Mouse (Mus musculus): ENCODE data around the gene Hoxd9. TPM values are rescaled to one million over a fixed set of nuclear protein-coding genes. Genes with fewer than 3 reads are reported as not detected.

The Hoxd9 gene
- total and polyA plus RNA-seq, 3 experiments = not detected

- H3K36me3 ChIP-seq (ENCODE audit: control insufficient read depth in 1 of 2, insufficient read depth in 2 of 2, low read length in 2 of 2) = no peaks in the 10 kb centered on the region
- H3K9ac ChIP-seq (ENCODE audit: control insufficient read depth, low read depth, low read length, poor library complexity, severe bottlenecking) = no peak overlapping the region
- no peak for DNase-seq (ENCODE audit: low read depth, low spot score)
- no peaks in the 10 kb centered on the region for H3K9me3 ChIP-seq (replicated peaks; ENCODE audit: insufficient read depth, low read length)
- TF ChIP-seq MAX (IDR thresholded peaks at IDR 0.05; ENCODE audit: low read length) (no peak), NRF1 (IDR thresholded peaks at IDR 0.05; ENCODE audit: insufficient read depth, low read depth, low read length, poor library complexity, severe bottlenecking) (no peak), HCFC1 (IDR thresholded peaks at IDR 0.05; ENCODE audit: low read depth, low read length) (no peak), ETS1 (IDR thresholded peaks at IDR 0.05; ENCODE audit: low read depth, low read length) (no peak), MAZ (IDR thresholded peaks at IDR 0.05; ENCODE audit: low read depth, low read length) (no peak), MAFK (IDR thresholded peaks at IDR 0.05; ENCODE audit: borderline replicate concordance, low read depth, low read length) (no peak), POLR2AphosphoS2 (IDR thresholded peaks at IDR 0.05; ENCODE audit: low read length) (no peak), MYB (IDR thresholded peaks at IDR 0.05; ENCODE audit: low read depth, low read length) (no peak), RAD21 (IDR thresholded peaks at IDR 0.05; ENCODE audit: low read depth, low read length) (no peak), SIN3A (IDR thresholded peaks at IDR 0.05; ENCODE audit: low read length) (no peak), UBTF (IDR thresholded peaks at IDR 0.05; ENCODE audit: borderline replicate concordance, insufficient read depth, low read depth, low read length) (no peak), MXI1 (IDR thresholded peaks at IDR 0.05; ENCODE audit: low read depth, low read length) (no peak)
- H3K4me3 ChIP-seq (ENCODE audit: control insufficient read depth in 1 of 2, insufficient read depth in 1 of 2, low read depth in 2 of 2, low read length in 2 of 2) = no peak overlapping the region
- H3K27ac ChIP-seq (ENCODE audit: control insufficient read depth, low read depth, low read length) = no peak overlapping the region
- no peaks in the 10 kb centered on the region for H3K4me1 ChIP-seq (ENCODE audit: control insufficient read depth in 1 of 2, insufficient read depth in 2 of 2, low read length in 2 of 2)
- H3K27me3 ChIP-seq (ENCODE audit: control insufficient read depth in 1 of 2, insufficient read depth in 2 of 2, low read length in 2 of 2) = peaks cover 2 to 5% of the 10 kb centered on the region in 2 experiments
- no peaks in the 10 kb centered on the region for H3K79me2 ChIP-seq (ENCODE audit: control insufficient read depth, insufficient read depth, low read length, poor library complexity)
Observed at GRCm38 (mm10) chr2:74681594-74682531, 15.7 kb upstream of the Hoxd9 start.

- no peaks in the 10 kb centered on the region for H3K36me3 ChIP-seq (ENCODE audit: control insufficient read depth in 1 of 2, insufficient read depth in 2 of 2, low read length in 2 of 2)
- no peaks in the 10 kb centered on the region for H3K9me3 ChIP-seq (replicated peaks; ENCODE audit: insufficient read depth, low read length)
- no peaks in the 10 kb centered on the region for H3K4me1 ChIP-seq (ENCODE audit: control insufficient read depth in 1 of 2, insufficient read depth in 2 of 2, low read length in 2 of 2)
- H3K9ac ChIP-seq (ENCODE audit: control insufficient read depth, low read depth, low read length, poor library complexity, severe bottlenecking) = no peak overlapping the region
- H3K27ac ChIP-seq (ENCODE audit: control insufficient read depth, low read depth, low read length) = no peak overlapping the region
- H3K27me3 ChIP-seq (ENCODE audit: control insufficient read depth in 1 of 2, insufficient read depth in 2 of 2, low read length in 2 of 2) = peaks cover under 1 to 2% of the 10 kb centered on the region in 2 experiments
- no peak for DNase-seq (ENCODE audit: low read depth, low spot score)
- H3K4me3 ChIP-seq (ENCODE audit: control insufficient read depth in 1 of 2, insufficient read depth in 1 of 2, low read depth in 2 of 2, low read length in 2 of 2) = no peak overlapping the region
- H3K79me2 ChIP-seq (ENCODE audit: control insufficient read depth, insufficient read depth, low read length, poor library complexity) = no peaks in the 10 kb centered on the region
- TF ChIP-seq POLR2AphosphoS2 (IDR thresholded peaks at IDR 0.05; ENCODE audit: low read length) = no peak
- TF ChIP-seq NELFE (IDR thresholded peaks at IDR 0.05; ENCODE audit: low read depth, low read length) = no peak
- no peak for TF ChIP-seq HCFC1 (IDR thresholded peaks at IDR 0.05; ENCODE audit: low read depth, low read length)
- no peak for TF ChIP-seq ZNF384 (IDR thresholded peaks at IDR 0.05; ENCODE audit: low read depth, low read length)
- TF ChIP-seq ETS1 (IDR thresholded peaks at IDR 0.05; ENCODE audit: low read depth, low read length) = no peak
- no peak for TF ChIP-seq GATA1 (IDR thresholded peaks at IDR 0.05; ENCODE audit: low read depth, low read length)
- TF ChIP-seq TAL1 (IDR thresholded peaks at IDR 0.05; ENCODE audit: low read length) = no peak
- TF ChIP-seq MXI1 (IDR thresholded peaks at IDR 0.05; ENCODE audit: low read depth, low read length) = no peak
- TF ChIP-seq RCOR1 (IDR thresholded peaks at IDR 0.05; ENCODE audit: low read depth, low read length) = no peak
- no peak for TF ChIP-seq NRF1 (IDR thresholded peaks at IDR 0.05; ENCODE audit: insufficient read depth, low read depth, low read length, poor library complexity, severe bottlenecking)
- no peak for TF ChIP-seq BHLHE40 (IDR thresholded peaks at IDR 0.05; ENCODE audit: borderline replicate concordance, low read depth, low read length)
- TF ChIP-seq TCF12 (IDR thresholded peaks at IDR 0.05; ENCODE audit: low read depth, low read length) = no peak
- TF ChIP-seq MAX (IDR thresholded peaks at IDR 0.05; ENCODE audit: low read length) = no peak
- no peak for TF ChIP-seq JUND (IDR thresholded peaks at IDR 0.05; ENCODE audit: low read depth, low read length)
- TF ChIP-seq SIN3A (IDR thresholded peaks at IDR 0.05; ENCODE audit: low read length) = no peak
- no peak for TF ChIP-seq CHD2 (IDR thresholded peaks at IDR 0.05; ENCODE audit: low read length)
- no peak for TF ChIP-seq KAT2A (conservative IDR thresholded peaks at IDR 0.05; ENCODE audit: low read depth, low read length)
- TF ChIP-seq USF2 (IDR thresholded peaks at IDR 0.05; ENCODE audit: borderline replicate concordance in 1 of 2, insufficient read depth in 1 of 2, low read depth in 1 of 2, low read length in 2 of 2) = no peak
Observed at GRCm38 (mm10) chr2:74682796-74683195, 14.7 kb upstream of the Hoxd9 start.
